Mouse (Mus musculus) adrenal gland, postnatal 36 days (tissue): ENCODE measurements at regions not wholly inside any gene's neighbourhood (a gene's known extent, or its start where the extent isn't known, plus 50 kb on each side); places are given as distances from the start of the nearest gene placed in this dataset.

Source experiments
- DNase-seq, 2 experiments: peaks; one replicate each; pipeline ENCODE4 v3.0.0; 2021; ENCODE audit warnings: mixed read lengths in 1 of 2

DNA sequence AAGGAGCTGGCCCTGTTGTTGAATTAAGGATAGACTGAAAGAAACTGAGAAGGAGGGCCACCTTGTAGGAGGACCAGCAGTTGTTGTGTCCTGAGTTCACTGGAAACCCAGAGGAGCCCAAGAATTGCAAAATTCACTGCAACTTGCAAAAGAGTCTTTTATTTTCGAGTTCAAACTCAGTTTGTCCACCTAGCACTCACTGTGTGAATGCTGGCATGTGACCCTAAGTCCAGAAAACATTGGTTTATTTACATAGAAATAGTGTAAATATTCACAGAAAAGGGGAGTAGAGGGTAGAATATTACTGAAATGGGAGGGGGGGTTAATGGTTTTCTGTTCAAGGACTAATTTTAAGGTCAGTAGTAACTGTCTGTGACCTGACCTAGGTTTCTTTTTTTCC is 394.7 kb downstream of the 4933405O20Rik start:
- DNase-seq, result no peak

DNA sequence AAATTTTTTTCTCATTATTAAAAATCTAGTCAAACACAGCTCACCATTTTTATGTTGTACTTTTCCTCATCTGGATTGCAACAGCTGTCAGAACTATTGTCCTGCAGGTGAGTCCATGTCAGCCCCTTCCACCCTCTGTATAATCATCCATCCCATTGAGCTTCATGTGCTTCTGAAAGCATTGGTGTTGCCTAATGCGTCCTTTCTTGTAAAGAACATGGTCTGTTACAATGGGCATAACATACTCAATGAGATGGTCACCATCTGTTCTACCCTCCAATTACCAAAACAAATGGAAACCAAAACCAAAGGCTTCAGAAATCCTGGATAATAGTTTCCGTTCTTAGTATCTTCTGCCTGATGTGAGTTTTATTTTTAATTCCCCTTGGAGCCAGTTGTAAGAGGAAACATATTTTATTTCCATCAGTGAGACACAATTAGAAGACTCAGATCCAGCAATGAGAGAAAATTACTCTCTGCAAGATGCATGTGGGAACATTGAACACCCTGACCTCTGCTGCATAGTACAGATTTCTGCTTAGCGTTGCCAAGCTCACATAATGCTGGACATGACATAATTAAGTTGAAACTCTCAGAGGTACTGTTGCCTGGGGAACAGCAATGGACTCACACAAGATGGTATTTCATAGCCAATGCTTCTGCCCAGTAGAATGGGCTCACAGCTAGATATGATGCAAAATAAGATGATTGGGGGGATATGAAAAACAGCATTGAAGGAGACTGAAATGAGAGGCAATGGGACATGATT is 443.1 kb downstream of the 4933405O20Rik start:
- no peak for DNase-seq

DNA sequence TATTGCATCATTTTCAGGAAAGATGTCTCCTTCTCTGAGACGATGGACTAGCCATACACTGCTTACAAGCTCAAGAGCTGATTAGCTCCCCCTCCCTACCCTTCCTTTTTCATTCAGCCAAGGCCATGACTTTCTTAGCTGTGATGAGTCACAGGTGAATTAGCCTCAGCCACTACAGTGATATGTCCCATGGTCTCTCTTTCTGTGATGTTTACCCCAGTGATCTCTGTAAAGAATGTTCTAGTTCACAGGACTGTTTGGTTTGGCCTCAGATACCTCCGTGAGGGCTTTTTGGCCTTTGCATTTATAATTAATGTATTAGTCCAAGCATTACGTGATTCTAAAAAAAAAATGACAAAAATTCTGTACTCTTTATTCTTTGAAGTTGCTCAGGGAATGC is 452.5 kb downstream of the 4933405O20Rik start:
- DNase-seq, result peak; percentile 1 to 10

DNA sequence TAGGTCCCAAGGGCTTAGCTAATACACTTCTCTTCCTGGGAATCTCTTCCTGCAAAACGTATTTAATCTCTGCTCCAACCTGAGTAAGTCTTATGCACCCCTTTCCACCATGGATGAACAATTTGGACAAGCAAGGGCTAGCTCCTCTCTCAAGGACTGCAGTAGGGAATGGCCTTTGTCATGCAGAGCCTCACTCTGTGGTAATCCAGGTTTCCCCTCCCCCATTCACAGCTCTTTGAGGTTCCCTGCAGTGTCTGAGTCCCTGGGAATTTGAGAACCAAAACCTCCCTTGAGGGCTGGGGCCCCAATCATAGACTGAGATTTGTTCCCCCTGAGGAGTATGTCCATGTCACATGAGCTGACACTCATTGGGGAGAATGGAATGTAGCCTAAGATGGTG is 442.5 kb upstream of the Ano5 start:
- DNase-seq, result no peak

DNA sequence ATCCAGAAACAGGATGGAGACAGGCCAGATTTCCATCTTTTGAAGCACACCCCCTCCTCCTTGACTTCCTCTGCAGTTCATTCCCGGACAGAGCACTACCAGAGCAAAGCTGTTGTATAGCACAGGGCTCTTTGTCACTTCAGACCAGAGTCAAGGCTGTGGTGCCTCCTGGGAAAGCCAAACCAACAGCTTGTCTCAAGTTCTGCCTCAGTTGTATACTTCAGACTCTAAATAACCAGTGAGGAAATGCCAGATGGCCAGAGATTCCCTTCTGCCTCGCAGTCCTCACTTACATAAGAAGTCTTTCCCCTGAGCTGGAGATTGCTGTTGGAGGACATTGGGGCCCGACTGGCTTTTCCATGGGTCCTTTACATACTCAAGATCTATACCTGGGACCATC is 417.1 kb upstream of the Ano5 start:
- no peak for DNase-seq

DNA sequence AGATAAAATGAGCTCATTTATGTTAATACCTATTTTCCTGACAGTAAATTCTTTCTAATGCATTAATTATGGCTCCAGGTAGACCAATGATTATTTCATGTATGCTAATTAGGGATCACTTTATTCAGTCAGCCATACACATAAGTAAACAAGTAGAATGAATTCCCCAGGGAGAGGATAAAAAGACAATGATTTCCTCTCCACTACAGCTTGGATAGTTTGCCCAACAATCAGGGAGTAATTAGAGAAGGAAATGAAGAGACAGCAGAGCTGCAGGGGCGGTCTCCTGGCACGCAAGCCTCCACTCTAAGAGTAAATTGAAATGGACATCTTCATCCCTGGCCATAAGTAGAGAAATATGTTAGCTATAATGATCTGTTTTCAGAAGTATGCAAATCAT is 409.7 kb upstream of the Ano5 start:
- no peak for DNase-seq

DNA sequence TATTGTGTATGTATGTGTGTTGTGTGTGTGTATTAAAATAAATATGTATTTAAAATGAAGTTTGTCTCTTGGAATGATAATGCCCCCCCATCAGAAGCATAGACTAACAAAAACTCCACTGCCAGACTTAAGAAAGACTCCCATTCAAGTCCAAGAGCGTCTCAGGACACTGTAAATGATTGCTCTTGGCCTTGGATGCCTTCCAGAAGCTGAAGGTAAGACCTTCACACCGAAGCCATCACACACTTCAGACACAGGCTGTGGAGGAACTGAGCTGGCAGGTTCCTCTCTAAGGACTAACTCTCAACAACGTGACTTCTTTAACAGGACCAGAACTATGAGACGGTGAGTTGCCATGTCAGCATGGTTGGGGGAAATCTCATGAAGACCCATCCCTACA is 370.0 kb upstream of the Ano5 start:
- no peak for DNase-seq

DNA sequence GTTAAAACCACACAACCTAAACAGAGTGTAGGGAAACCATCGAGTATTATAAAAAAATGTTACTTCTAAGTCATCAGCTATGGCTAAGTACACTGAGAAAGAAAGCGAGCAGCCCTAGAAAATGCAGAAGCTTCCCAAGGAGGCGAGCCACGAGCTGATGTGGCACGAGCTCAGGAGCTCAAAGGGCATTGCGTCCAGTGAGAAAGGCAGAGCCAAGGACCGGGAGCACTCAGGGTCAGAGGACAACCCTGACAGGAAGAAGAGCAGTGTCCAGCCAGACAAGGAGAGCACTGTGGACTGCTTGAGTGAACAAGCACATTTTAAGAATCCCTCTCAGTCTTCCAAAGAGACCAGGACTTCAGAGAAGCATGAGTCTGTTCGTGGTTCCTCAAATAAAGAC is 335.6 kb upstream of the Ano5 start:
- DNase-seq, result no peak

DNA sequence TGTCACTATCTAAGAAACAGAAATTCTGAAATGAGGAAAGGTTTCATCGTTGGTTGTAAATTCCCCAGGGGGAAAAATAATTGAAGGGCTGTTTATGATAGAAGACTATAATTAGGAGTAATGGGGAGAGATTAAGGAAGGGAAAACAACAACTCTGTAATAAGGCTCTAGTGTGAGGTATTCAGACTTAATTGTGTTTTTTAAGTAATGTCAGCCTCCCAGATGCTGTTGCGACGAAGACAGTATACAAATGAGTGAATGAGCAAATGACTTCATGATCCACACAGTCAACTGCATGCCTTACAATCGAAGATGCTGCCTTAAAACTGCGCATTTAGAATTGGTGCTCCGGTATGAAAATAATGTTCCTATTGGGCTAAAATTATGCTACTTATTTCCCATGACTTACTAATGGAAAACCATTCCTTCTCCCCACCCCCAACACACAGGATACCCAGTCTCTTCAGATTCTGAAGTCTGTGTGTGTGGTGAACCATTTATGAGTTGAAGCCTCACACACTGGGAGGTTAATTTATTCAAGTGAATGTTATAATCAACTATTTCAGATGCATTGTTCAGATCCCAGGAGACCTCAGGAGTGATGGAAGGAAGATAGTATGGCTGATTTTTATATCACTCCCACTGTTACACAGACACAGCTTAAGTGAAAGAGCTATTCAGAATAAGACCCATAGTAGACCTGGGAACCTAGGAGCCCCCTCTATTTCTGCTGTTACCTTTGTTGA is 295.2 kb upstream of the Ano5 start:
- no peak for DNase-seq

DNA sequence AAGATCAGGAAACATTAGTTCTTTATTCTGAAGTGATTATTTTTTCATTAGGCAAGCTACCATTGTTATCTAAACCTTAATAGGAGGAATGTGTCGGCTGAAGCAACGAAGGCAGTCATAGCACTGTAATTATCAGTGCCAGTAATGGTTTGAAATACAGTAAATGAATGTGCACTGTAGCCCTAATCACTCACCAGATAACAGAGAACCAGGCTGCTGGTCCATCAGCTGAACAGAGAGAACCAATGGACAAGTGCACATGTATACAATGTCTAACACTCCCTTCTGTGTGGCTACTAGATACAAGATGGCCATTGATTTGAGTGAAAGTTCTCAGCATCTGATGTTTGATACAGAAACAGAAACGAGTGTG is 294.6 kb upstream of the Ano5 start:
- DNase-seq, result no peak

DNA sequence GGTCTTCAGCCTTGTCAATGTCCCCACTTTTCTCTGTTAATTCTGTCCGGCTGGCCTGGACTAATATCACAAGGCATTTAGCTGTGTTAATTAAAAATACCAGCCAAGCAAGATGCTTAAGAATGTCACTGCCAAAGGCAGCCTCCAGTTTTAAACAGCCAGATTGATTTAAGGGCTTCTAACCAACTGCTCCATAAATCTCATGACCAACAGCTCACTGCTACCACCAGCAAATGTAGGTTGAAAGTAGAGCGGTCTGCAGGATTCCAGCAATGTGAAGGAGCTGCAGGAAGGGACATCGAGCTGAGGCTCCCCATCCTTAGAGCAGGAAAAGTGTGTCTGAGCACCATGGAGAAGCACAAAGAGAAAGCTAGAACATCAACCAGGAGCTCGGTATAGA is 289.5 kb upstream of the Ano5 start:
- no peak for DNase-seq

DNA sequence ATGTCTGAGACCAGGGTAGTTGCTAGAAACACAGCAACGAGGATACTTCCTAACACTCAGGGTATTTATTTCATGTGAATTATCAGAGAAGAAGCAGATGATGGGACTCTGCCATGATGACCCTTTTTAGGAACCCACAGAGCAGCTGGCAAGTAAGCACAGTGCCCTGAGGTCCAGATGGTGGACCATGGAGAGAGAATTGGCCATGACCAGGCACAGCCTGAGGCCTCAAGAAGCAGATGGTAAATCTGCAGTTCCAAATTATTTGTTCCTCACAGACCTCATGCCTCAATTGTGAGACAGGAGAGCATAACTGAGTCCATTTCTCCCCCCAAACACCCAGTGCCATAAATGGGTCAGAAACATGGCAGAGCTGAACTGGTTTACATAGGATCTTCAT is 289.0 kb upstream of the Ano5 start:
- no peak for DNase-seq

DNA sequence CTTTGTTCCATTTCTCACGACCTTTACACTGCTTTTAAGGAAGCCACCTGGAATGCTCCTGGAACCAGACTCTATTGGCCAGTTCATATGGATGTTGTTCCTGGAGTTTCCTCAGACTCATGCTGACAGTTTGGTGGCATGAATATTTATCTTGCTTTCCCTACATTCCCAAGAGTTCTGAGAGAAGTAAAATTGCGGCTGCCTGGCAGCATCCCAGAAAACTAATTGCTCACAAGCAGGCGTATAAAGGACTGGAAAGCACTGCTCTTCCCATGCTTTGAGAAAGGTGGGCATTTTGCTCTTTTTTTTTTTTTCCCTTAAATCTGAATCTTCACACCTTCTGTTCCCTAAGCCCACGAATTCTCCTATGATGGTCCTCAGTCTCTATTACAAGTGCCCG is 283.7 kb upstream of the Ano5 start:
- no peak for DNase-seq

DNA sequence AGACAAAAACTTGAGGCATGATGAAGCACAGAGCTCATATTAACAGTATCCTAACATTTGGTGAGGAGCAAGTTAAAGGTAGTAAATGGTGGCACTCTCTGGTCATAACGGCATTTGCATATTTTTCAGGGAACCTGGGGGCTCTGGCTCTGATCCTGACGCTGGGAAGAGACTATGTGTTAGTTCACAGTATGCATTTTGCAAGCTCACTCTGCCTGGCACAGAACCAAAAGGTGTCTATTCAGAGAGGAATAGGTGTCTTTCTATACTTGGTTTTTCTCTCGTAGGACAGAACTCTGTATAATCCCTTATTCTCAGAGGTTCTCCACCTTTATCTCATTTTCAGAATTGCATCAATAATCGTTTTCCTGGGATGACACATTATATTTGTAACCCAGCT is 276.2 kb upstream of the Ano5 start:
- DNase-seq, result no peak

DNA sequence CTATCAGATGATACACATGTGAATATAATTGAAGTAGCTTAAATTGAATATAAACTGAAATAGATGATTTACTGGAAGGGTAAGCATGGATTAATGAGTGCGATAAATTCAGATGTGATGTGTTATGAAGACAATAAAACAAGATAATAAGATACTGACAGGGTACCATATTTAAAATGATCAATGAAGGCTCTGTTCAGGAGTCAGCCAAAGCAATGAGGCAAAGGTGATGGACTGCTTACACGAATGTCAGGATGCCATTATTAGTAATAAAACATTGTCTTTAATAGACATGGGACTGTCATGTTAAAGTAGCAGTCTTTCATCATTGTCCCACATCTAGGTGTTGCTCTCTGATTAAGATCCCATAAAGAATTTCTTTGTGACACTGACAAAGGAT is 263.1 kb upstream of the Ano5 start:
- no peak for DNase-seq

DNA sequence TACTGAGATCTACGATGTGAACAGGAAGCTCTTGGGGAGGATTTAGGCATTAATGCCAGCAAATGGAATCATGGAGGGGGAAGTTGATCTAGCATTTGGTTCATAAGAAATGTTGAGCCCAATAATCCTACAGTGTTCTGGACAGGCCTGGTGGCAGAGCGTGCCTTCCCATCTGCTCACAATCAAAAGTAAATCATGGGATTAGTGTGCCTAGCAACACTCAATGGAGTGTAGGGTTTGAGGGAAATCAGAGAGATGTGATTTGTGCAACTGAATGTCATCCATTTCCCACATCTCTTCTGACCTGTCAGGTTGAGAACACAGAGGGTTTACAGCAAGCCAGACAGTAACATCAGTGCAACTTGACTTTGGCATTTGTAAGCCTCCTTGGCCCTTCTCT is 256.4 kb upstream of the Ano5 start:
- no peak for DNase-seq

DNA sequence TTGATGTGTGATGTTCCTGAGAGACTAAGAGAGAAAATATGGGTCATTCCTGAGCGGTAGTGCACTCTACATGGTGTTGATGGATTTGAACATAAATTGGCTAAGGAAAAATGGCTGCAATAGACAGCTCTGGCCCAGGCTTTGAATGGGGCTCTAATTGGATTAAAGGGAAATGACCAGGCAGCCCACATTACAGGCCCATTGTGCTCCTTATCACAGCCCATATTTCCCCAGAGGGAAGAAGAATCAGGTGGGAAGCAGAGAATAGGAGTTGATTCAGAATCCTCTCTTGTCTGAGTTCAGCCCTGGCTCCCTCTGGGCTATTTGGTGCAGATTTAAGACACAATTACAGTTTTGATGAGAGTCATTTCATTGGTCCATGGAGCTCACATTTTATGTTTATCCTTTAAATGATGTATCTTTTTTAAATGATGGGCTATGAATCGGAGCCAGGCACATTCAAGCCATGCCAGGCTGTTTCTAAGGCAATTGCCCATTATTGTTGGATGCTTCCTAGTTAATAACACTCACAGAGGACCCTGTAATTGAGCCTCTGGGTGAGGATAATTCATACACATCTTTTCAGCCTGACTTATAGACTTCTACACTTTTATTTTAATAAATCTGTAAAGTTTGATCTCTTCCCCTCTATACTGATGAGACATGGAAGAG is 251.5 kb upstream of the Ano5 start:
- no peak for DNase-seq

DNA sequence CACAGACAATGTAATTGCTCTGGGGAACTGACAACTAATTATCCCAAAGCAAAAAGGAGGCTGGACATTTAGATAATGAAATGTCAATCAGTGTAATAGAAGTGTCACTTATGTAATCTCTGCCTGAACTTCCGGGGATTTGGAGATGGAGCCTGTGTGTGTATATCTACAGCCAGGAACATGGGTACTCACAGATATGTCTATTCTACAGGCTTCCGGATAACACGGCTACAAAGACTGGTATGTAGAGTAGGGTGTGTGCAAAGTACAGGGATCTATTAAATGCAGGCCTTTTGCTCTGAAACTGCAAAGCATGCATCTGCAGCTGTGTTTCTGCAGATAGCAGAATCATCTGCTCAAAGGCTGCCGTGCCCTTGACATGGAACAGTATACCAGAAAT is 246.7 kb upstream of the Ano5 start:
- no peak for DNase-seq

DNA sequence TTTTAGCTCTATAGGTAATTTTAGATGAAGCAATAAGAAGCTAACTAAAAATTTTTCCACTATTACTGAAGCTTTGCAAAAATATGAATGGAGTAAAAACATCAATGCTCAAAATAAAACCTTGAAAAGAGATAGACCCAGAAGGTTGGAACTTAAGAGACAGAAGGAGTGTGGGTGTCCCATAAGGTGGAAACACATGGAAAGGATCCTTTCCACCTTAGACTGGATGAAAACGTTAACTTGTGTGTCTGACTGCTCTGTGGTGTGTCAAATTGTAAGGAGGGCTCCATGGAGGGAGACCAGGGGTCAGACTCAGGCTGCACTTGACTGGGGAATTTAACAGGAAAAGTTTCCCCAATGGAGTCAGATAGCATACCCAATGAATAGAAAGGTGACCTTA is 244.9 kb upstream of the Ano5 start:
- DNase-seq, result no peak

DNA sequence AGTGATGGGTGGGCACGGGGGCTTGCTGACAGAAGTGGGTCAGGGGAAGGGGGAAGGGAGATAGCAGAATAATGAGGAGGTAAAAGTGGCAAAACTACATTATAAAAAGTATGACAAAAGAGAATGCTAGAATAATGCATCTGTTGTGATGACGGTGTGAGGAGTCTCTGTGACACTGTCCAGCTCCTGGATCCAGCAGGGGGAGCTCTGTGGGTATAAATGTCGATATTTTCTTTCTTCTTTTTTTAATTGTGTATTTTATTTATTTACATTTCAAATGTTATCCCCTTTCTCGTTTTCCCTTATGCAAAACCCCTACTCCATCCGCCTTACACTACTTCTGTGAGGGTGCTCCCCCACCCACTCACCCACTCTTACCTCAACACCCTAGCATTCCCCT is 243.9 kb upstream of the Ano5 start:
- no peak for DNase-seq

DNA sequence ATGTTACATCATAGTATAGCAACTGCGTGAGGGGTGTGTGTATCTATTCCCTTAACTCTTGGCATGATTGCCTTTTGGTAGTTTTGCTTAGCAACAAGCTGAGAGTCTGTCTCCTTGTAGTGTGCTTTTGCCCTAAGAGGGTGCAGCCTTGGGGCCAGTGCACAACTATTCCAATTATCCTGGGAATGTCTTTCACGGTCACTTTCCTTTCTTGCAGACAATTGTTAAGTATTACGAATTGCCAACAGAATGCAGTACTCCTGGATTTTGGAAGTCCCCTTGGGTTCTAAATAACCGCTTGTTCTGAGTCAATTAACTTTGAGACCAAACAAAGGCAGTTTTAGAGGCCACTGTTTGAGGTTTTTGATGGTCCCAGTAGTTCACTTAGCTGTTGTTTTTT is 242.1 kb upstream of the Ano5 start:
- DNase-seq, result no peak

DNA sequence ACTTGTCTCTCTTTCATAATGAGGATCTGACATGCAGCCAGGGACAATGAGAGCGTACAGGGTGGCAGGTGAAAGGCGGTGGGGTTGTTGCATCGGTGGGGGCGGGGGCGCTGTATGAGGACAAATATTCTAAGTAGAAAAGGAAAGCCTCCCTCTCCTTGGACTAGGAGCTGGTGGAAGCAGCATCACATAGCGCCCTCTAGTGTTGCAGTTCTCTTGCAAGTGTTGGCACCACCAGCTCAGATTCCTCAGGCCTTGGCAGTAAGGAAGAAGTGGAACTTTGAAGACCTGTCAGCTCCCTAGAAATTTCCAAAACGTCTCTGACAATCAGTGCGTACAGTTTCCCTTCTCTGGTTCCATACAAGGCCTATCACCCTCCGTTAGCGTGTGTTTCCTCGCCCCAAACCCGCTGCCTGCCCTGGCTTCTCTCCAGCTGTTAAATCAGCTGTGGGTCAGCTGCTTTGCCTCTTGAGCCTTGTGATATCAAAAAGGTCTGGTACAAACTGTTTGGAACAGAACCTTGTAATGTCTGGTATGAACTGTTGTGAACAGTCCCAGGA is 240.2 kb upstream of the Ano5 start:
- DNase-seq, result peak; percentile 17 to 55

DNA sequence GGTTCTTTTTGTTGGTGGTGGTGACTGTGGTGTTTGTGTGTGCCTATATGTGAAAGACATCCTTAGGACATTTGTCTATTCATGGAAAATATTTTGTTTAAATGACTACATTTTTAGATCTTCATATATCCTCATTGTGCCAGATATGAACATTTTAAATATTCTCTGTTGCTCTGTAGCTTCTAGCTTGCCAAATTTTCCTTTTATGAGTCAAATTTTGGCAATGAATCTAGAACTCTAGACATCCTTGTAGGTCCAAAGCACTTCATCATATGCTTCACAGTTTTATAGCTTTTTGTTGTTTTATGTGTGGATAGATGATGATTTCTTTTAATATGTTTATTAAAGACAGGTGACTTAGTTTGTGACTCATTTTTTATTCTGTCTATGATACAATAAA is 229.4 kb upstream of the Ano5 start:
- DNase-seq, result no peak
